Mouse (Mus musculus) liver, embryonic 14.5 days (tissue): ENCODE measurements around the gene Shisa5. TPM values are rescaled to one million over a fixed set of nuclear protein-coding genes. Genes with fewer than 3 reads are reported as not detected.
A peak's percentile ranks its signal among the peaks of the same experiment; 100 is the strongest.

Experiments
- ATAC-seq: fragments of 200-750 bp; cut with Nextera tagmentation; 2 replicates; pipeline ENCODE4 v1.8.0; 2017; ENCODE audit warnings: moderate number of reproducible peaks, mild to moderate bottlenecking, moderate library complexity; ENCODE audit not compliant: insufficient read depth
- DNase-seq, 3 experiments: peaks; one replicate each; pipeline ENCODE4 v3.0.0-alpha.2; 2012 to 2013; ENCODE audit warnings: low read depth in 3 of 3, low spot score in 3 of 3
- H3K27ac ChIP-seq: fragments of 300-500 bp; sonication (generic); 2 replicates; pipeline ENCODE4 v1.5.1; 2014; ENCODE audit warnings: moderate library complexity, mild to moderate bottlenecking, control low read depth, inconsistent platforms
- H3K27me3 ChIP-seq: fragments of 300-500 bp; sonication (generic); 2 replicates; pipeline ENCODE4 v1.6.1; 2014; ENCODE audit warnings: mild to moderate bottlenecking, low read length, moderate library complexity; ENCODE audit not compliant: control insufficient read depth, insufficient read depth
- H3K36me3 ChIP-seq: fragments of 300-500 bp; sonication (generic); replicated peaks from 2 replicates; pipeline ENCODE4 v1.6.1; 2014; ENCODE audit warnings: low read depth; ENCODE audit not compliant: control insufficient read depth, insufficient read depth
- H3K4me1 ChIP-seq, 2 experiments: fragments of 200-500 bp in 1 of 2; fragments of 300-500 bp in 1 of 2; sonication (generic) in 1 of 2; replicated peaks; 2 replicates each; pipeline ENCODE4 v1.6.1; 2012 to 2014; ENCODE audit warnings: antibody characterized with exemption in 1 of 2, inconsistent platforms in 1 of 2, low read length in 1 of 2; ENCODE audit not compliant: control insufficient read depth in 2 of 2, insufficient read depth in 2 of 2
- H3K4me2 ChIP-seq: fragments of 300-500 bp; sonication (generic); 2 replicates; pipeline ENCODE4 v1.6.1; 2014; ENCODE audit warnings: low read depth, mild to moderate bottlenecking, control low read depth, moderate library complexity
- H3K4me3 ChIP-seq, 2 experiments: fragments of 200-500 bp in 1 of 2; fragments of 300-500 bp in 1 of 2; sonication (generic) in 1 of 2; 2 replicates each; pipeline ENCODE4 v1.5.1; 2012 to 2014; ENCODE audit warnings: low read depth in 2 of 2, low read length in 2 of 2, mild to moderate bottlenecking in 2 of 2, control low read depth in 1 of 2, inconsistent platforms in 1 of 2, moderate library complexity in 1 of 2; ENCODE audit not compliant: insufficient read depth in 1 of 2
- H3K9ac ChIP-seq: fragments of 300-500 bp; sonication (generic); replicated peaks from 2 replicates; pipeline ENCODE4 v1.6.1; 2014; ENCODE audit warnings: mild to moderate bottlenecking, control low read depth, moderate library complexity
- H3K9me3 ChIP-seq: fragments of 300-500 bp; sonication (generic); 2 replicates; pipeline ENCODE4 v1.6.1; 2016; ENCODE audit warnings: low read length, mixed read lengths; ENCODE audit not compliant: control insufficient read depth
- CTCF ChIP-seq: IDR thresholded peaks from 2 replicates; pipeline ENCODE4 v1.5.1; 2016; ENCODE audit warnings: antibody characterized with exemption, low read depth, control low read depth
- EP300 ChIP-seq: IDR thresholded peaks from 2 replicates; pipeline ENCODE4 v1.6.1; 2016; ENCODE audit warnings: antibody characterized with exemption, low read depth
- WGBS: fragments of 180-500 bp; shearing (Covaris S2); extraction: QIAGEN DNeasy Blood & Tissue Kit; methylation state at CpG from one replicate; pipeline ENCODE4 v1.1.7; 2014; ENCODE audit not compliant: insufficient replicate concordance; 5-methylcytosine and 5-hydroxymethylcytosine counted together
- polyA plus RNA-seq, 2 experiments: library from polyadenylated mRNA; depleted of rRNA in 1 of 2; stranded (reverse) in 1 of 2; unstranded in 1 of 2; fragments of >200 nt; fragmentation: Nextera tagmentation in 1 of 2; extraction: Ambion mirVana in 1 of 2; gene quantifications; 2 replicates each; pipeline versions ENCODE4 v1.2.1 to v1.2.3; 2012 to 2014

Gene Shisa5
- polyA plus RNA-seq, 2 experiments: 14.9 to 16.0 TPM

DNA sequence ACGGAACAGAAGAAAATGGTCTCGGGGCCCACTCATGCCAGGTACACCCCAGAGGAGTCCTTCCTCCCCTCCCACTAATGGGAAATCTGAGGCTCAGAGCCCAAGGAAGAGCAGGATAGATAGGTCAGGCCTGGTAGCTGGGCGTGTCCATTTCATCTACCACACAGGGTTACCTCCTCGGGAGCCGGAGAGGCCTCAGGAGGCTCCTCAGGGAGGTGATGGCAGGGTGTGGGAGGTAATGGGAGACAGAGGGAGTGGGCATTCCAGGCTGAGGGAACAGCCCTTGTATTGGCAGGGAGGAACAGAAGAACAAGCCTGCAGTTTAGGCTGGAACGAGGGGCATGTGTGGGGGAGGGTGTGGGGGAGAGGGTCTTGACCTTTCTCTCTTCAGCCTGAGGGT is 58.5 kb downstream of the Shisa5 start:
- peaks cover 30% of the 10 kb centered on the region for H3K27me3 ChIP-seq
- no peak for DNase-seq
- H3K9ac ChIP-seq: no peak overlapping the region
- TF ChIP-seq CTCF: no peak
- no peak for TF ChIP-seq EP300
- peaks cover 0 to 14% of the 10 kb centered on the region in 2 experiments; a peak in 2 of 4 replicates for H3K4me1 ChIP-seq
- no peak for ATAC-seq
- peak overlapping the region; percentile 56 for H3K4me2 ChIP-seq
- H3K9me3 ChIP-seq: no peaks in the 10 kb centered on the region
- no peaks in the 10 kb centered on the region for H3K36me3 ChIP-seq
- WGBS: 58% methylated on average over 6 of the region's 6 CpGs
- no peak overlapping the region for H3K27ac ChIP-seq
- H3K4me3 ChIP-seq: peak overlapping the region; percentile 21 to 59; a peak in 3 of 4 replicates

DNA sequence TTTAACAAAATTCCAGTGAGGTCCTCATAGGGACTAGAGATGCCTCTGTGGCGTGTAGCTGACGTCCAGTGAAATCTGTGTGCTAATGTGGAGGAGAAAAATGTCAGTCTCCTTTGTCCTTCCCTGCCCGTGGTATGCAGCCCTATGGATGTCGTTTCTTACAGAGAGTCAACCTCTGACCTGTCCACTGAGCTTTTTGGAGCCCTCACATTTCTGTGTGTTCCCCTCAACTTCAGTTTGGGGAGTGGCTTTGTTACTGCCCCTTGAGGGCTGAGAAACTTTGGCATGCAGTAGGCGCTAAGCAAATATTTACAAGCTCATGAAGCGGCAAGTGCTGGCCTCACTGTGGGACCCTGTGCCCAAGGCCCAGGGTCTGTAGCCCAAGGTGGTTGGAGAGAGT is 58.9 kb downstream of the Shisa5 start:
- H3K4me1 ChIP-seq: peaks cover 0 to 14% of the 10 kb centered on the region in 2 experiments; a peak in 2 of 4 replicates
- peaks cover 30% of the 10 kb centered on the region for H3K27me3 ChIP-seq
- DNase-seq: no peak
- H3K36me3 ChIP-seq: no peaks in the 10 kb centered on the region
- ATAC-seq: no peak
- no peak overlapping the region for H3K4me3 ChIP-seq
- peak overlapping the region; percentile 56 for H3K4me2 ChIP-seq
- H3K9me3 ChIP-seq: no peaks in the 10 kb centered on the region
- H3K9ac ChIP-seq: no peak overlapping the region
- 48% methylated on average over 6 of the region's 6 CpGs for WGBS
- TF ChIP-seq EP300 (no peak), CTCF (no peak)
- no peak overlapping the region for H3K27ac ChIP-seq

DNA sequence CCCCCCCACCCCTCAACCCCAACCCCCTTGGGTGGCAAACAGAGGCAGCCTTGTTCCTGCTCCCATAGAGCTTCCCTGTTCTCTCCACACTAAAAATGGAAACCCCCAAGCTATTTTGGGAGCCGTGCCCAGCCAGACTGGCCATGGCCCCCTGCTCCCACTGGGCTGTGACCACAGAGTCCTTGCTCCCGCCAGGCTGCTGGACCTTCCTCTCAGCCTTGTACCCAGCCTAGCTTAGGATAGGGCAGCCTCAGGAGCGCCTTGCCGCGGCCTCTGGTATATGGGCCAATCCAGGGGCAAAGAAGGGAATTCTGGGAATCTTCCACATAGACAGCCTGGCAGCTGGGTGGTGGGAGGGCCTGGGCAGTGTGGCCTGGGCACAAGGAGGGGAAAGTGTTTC is 59.5 kb downstream of the Shisa5 start:
- H3K27me3 ChIP-seq: peaks cover 30% of the 10 kb centered on the region
- no peak overlapping the region for H3K4me3 ChIP-seq
- no peak overlapping the region for H3K27ac ChIP-seq
- peaks cover 0 to 14% of the 10 kb centered on the region in 2 experiments; a peak in 2 of 4 replicates for H3K4me1 ChIP-seq
- H3K4me2 ChIP-seq: peak overlapping the region; percentile 56; the same call in 1 of the 2 replicates
- DNase-seq (no peak), ATAC-seq (no peak)
- H3K9me3 ChIP-seq: no peaks in the 10 kb centered on the region
- 45% methylated on average over 5 of the region's 5 CpGs for WGBS
- no peaks in the 10 kb centered on the region for H3K36me3 ChIP-seq
- no peak for TF ChIP-seq CTCF
- TF ChIP-seq EP300: no peak
- H3K9ac ChIP-seq: no peak overlapping the region

DNA sequence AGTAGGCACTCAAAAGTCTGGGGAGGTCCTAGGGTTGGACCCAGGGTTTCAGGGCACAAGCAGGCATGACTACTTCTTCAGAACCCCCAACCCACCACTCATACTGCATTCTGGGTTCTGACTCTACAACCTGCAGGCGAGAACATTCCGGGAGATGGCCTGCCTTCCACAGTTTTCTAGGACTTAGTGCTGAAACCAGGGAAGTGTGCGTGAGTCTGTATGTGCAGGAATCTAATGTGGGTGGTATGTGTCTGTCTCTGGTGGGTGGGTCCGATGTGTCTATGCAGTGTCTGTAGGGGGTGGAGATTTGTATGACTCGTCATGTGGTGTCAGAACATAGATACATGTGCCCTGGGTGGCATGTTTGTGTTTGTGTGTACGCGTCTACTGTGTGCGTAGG is 60.0 kb downstream of the Shisa5 start:
- Histone ChIP-seq H3K4me3 (no peak overlapping the region), H3K4me1 (peaks cover 0 to 10% of the 10 kb centered on the region in 2 experiments; a peak in 1 of 4 replicates), H3K36me3 (no peaks in the 10 kb centered on the region), H3K9ac (no peak overlapping the region), H3K4me2 (0 out of 2 replicates have a peak overlapping the region, but pooled peaks have one; percentile 6), H3K9me3 (no peaks in the 10 kb centered on the region), H3K27ac (no peak overlapping the region), H3K27me3 (peaks cover 30% of the 10 kb centered on the region)
- DNase-seq: no peak
- no peak for TF ChIP-seq EP300
- no peak for TF ChIP-seq CTCF
- ATAC-seq: no peak
- WGBS: 74% methylated on average over 8 of the region's 8 CpGs

DNA sequence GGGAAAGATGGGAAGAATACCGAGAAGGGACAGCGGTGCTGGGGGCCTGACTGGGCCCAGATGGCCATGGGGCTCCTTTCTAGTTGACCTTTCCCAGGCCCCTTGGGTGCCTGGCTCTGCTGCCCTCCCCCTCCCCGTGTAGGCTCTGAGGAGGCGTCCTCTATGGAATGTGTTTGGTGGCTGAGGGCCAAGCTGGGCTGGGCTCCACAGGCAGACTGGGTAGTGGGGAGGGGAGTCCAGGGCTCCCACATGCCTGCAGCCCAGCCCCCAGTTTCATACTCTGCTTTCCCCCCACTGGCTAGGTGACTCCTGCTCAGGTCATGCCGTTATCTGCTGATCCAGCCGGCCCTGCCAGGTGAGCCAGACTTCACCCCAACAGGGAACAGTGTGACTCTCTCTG is 60.6 kb downstream of the Shisa5 start:
- H3K9ac ChIP-seq: no peak overlapping the region
- DNase-seq (no peak), ATAC-seq (no peak)
- no peak overlapping the region for H3K4me3 ChIP-seq
- H3K27me3 ChIP-seq: peaks cover 30% of the 10 kb centered on the region
- H3K4me1 ChIP-seq: peaks cover 0 to 10% of the 10 kb centered on the region in 2 experiments; a peak in 1 of 4 replicates
- WGBS: 63% methylated on average over 6 of the region's 6 CpGs
- TF ChIP-seq EP300 (no peak), CTCF (no peak)
- no peaks in the 10 kb centered on the region for H3K9me3 ChIP-seq
- H3K4me2 ChIP-seq: no peak overlapping the region
- H3K27ac ChIP-seq: no peak overlapping the region
- no peaks in the 10 kb centered on the region for H3K36me3 ChIP-seq
